Mouse (Mus musculus) ES-E14 (cell line): ENCODE data around the gene Tbc1d30. TPM values are rescaled to one million over a fixed set of nuclear protein-coding genes. Genes with fewer than 3 reads are reported as not detected.

Source experiments
- DNase-seq: peaks from one replicate; pipeline ENCODE4 v3.0.0-alpha.2; 2013; ENCODE audit warnings: low read depth, low spot score
- H3K27ac ChIP-seq: 2 replicates; pipeline ENCODE4 v1.5.1; 2012; ENCODE audit warnings: low read depth, mild to moderate bottlenecking, low read length, moderate library complexity, mixed read lengths; ENCODE audit not compliant: poor library complexity, insufficient read depth, severe bottlenecking
- H3K36me3 ChIP-seq: 2 replicates; pipeline ENCODE4 v1.6.1; 2012; ENCODE audit warnings: mild to moderate bottlenecking, low read length, moderate library complexity, mixed read lengths; ENCODE audit not compliant: control insufficient read depth, poor library complexity, insufficient read depth, severe bottlenecking
- H3K4me1 ChIP-seq, 2 experiments: fragments of 150-350 bp in 1 of 2; sonication (generic) in 1 of 2; 2 replicates each; pipeline ENCODE4 v1.6.1; 2012; ENCODE audit warnings: low read length in 2 of 2, mild to moderate bottlenecking in 1 of 2, mixed read lengths in 1 of 2; ENCODE audit not compliant: control insufficient read depth in 2 of 2, insufficient read depth in 2 of 2, poor library complexity in 1 of 2
- H3K4me3 ChIP-seq, 2 experiments: fragments of 150-350 bp in 1 of 2; sonication (generic) in 1 of 2; 2 replicates each; pipeline ENCODE4 v1.5.1; 2012; ENCODE audit warnings: low read length in 2 of 2, low read depth in 1 of 2, mild to moderate bottlenecking in 1 of 2, mixed read lengths in 1 of 2; ENCODE audit not compliant: insufficient read depth in 1 of 2, poor library complexity in 1 of 2, severe bottlenecking in 1 of 2
- H3K9ac ChIP-seq: 2 replicates; pipeline ENCODE4 v1.6.1; 2012; ENCODE audit warnings: low read depth, mild to moderate bottlenecking, low read length, mixed read lengths; ENCODE audit not compliant: poor library complexity, insufficient read depth, severe bottlenecking
- H3K9me3 ChIP-seq: fragments of 150-350 bp; sonication (generic); 2 replicates; pipeline ENCODE4 v1.6.1; 2012; ENCODE audit warnings: low read depth, mild to moderate bottlenecking, low read length; ENCODE audit not compliant: control insufficient read depth, insufficient read depth
- CHD2 ChIP-seq: IDR thresholded peaks from 2 replicates; pipeline ENCODE4 v1.6.1; 2014; ENCODE audit warnings: mild to moderate bottlenecking, low read depth, low read length, inconsistent platforms
- HCFC1 ChIP-seq: IDR thresholded peaks from 2 replicates; pipeline ENCODE4 v1.6.1; 2012; ENCODE audit warnings: low read length, inconsistent platforms, borderline replicate concordance; ENCODE audit not compliant: insufficient read depth
- MAFK ChIP-seq: IDR thresholded peaks from 2 replicates; pipeline ENCODE4 v1.6.1; 2014; ENCODE audit warnings: mild to moderate bottlenecking, low read depth, low read length, inconsistent platforms; ENCODE audit not compliant: insufficient read depth
- ZC3H11A ChIP-seq: IDR thresholded peaks from 2 replicates; pipeline ENCODE4 v1.6.1; 2012; ENCODE audit warnings: low read depth, mild to moderate bottlenecking, inconsistent platforms, low read length, borderline replicate concordance
- ZNF384 ChIP-seq: IDR thresholded peaks from 2 replicates; pipeline ENCODE4 v1.6.1; 2012; ENCODE audit warnings: low read depth, low read length, inconsistent platforms
- in situ Hi-C, 2 experiments: fragments of 600-800 bp; cut with MboI; formaldehyde crosslinking; loops; one replicate each; pipeline ENCODE4 v1.15.1; 2025; ENCODE audit warnings: low sequenced_read_pairs in 2 of 2, inconsistent platforms in 1 of 2; ENCODE audit not compliant: unreplicated experiment in 2 of 2
- total RNA-seq: library from RNA; depleted of rRNA; stranded (reverse); fragments of 300-350 nt; gene quantifications from 2 replicates; pipeline ENCODE4 v1.2.3, GENCODE M21; 2012

Tbc1d30 gene
- total RNA-seq, 1 experiment, result 0.45 TPM

DNA sequence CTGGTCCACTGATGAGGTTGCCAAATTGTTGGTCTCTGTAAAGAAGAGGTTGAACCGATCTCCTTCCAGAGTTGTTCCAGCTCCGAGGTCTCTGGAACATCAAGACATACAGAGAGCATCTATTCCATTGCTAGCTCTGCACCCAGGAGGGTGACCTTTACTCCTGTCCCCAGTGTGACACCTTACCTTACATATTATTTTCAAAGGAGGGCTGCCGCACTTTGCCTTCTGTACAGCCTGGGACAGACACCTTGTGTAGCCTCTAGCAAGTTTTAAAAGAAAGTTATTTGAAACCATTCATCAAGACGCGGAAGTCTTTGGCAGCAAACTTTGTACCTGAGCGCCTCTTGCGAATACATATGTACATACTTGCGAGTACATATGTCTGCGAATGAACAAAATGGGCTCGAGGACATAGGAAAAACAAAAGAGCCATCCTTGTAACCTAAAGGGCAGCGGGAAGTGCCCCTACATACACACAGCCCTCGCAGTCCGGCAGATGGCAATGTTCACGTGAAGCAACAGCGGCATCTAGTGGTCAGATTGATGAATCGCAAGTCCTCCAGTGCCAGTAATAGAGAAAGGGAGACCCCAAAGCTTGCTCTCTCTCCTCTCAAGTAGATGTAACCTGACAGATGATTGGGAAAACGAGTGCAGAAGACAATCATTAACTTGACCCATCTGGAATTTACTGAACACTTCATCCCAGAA, 94.8 kb downstream of the Tbc1d30 start:
- in situ Hi-C loops, result loop anchor here in 1 of 2 experiments (10.0 kb wide), 1 partner anchor 221 kb away; the partner anchor contains the start of gene Wif1
- no peaks in the 10 kb centered on the region for H3K9me3 ChIP-seq
- no peaks in the 10 kb centered on the region for H3K36me3 ChIP-seq
- no peak overlapping the region for H3K27ac ChIP-seq
- H3K4me3 ChIP-seq, result no peak overlapping the region
- TF ChIP-seq MAFK (no peak), HCFC1 (no peak), ZC3H11A (peak; percentile 97), CHD2 (no peak), ZNF384 (peak; percentile 15; the same call in 1 of the 2 replicates)
- DNase-seq, result peak; percentile 63
- H3K9ac ChIP-seq, result no peak overlapping the region
- H3K4me1 ChIP-seq, result no peaks in the 10 kb centered on the region

DNA sequence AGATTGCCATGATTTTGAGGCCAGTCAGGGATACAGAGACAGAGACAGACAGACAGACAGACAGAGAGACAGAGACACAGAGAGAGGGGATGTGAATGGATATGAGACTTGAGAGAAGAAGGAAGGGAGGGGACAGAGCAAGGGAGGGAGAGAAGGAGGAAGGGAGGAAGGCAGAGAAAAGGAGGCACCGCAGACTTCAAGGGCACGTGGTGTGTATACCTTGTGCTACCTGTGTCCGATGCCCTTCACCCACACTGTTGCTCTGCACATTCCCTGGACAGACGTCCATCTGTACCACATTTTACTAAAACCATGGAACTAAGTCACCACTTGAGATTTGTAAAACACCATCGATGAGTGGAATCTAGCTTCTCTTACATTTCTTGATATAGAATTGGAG, 95.6 kb downstream of the Tbc1d30 start:
- H3K27ac ChIP-seq, result no peak overlapping the region
- H3K4me1 ChIP-seq, result no peaks in the 10 kb centered on the region
- H3K36me3 ChIP-seq, result no peaks in the 10 kb centered on the region
- TF ChIP-seq ZNF384 (no peak), CHD2 (no peak), MAFK (no peak), ZC3H11A (no peak), HCFC1 (no peak)
- H3K9me3 ChIP-seq, result no peaks in the 10 kb centered on the region
- in situ Hi-C loops, result loop anchor here in 1 of 2 experiments (10.0 kb wide), 1 partner anchor 221 kb away; the partner anchor contains the start of gene Wif1
- no peak for DNase-seq
- no peak overlapping the region for H3K9ac ChIP-seq
- H3K4me3 ChIP-seq, result no peak overlapping the region

- TF ChIP-seq HCFC1, result no peak
- no peak for TF ChIP-seq CHD2
- no peak for TF ChIP-seq ZC3H11A
- no peak for TF ChIP-seq ZNF384
- no peak for TF ChIP-seq MAFK
- H3K9me3 ChIP-seq, result no peaks in the 10 kb centered on the region
- no peak for DNase-seq
- no peaks in the 10 kb centered on the region for H3K4me1 ChIP-seq
- in situ Hi-C loops, result loop anchor here in 1 of 2 experiments (10.0 kb wide), 1 partner anchor 220 kb away; the partner anchor contains the start of gene Wif1
- H3K4me3 ChIP-seq, result no peak overlapping the region
- no peak overlapping the region for H3K9ac ChIP-seq
- H3K27ac ChIP-seq, result no peak overlapping the region
- no peaks in the 10 kb centered on the region for H3K36me3 ChIP-seq
Observed at GRCm38 (mm10) chr10:121254343-121254742, 96.7 kb downstream of the Tbc1d30 start.

DNA sequence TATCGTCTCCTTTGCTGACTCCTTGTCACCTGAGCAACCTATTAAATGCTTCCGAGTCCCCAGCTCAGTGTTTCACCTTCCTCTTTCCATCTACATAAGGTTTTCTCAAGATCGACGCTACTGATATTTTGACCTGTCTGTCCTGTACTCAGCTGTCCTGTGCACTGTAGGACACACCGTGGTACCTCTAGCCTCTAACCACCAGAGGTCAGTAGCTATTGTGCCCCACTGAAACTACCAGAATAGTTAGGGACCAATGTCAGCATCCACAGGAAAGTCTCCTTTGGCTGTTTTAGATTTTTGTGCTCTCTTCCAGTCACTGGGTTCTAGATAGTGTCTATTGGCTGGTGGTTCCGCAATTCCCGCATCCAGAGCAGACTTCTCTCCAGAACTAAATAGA, 98.3 kb downstream of the Tbc1d30 start:
- in situ Hi-C loops, result loop anchor here in 1 of 2 experiments (10.0 kb wide), 1 partner anchor 218 kb away; the partner anchor contains the start of gene Wif1
- Histone ChIP-seq H3K4me1 (no peaks in the 10 kb centered on the region), H3K36me3 (no peaks in the 10 kb centered on the region), H3K4me3 (no peak overlapping the region), H3K9me3 (no peaks in the 10 kb centered on the region), H3K9ac (no peak overlapping the region), H3K27ac (no peak overlapping the region)
- TF ChIP-seq ZC3H11A (no peak), CHD2 (no peak), HCFC1 (no peak), MAFK (no peak), ZNF384 (no peak)
- DNase-seq, result no peak
